21 mouse cellular contexts compared by ENCODE assay signal in the genomic region with DNA sequence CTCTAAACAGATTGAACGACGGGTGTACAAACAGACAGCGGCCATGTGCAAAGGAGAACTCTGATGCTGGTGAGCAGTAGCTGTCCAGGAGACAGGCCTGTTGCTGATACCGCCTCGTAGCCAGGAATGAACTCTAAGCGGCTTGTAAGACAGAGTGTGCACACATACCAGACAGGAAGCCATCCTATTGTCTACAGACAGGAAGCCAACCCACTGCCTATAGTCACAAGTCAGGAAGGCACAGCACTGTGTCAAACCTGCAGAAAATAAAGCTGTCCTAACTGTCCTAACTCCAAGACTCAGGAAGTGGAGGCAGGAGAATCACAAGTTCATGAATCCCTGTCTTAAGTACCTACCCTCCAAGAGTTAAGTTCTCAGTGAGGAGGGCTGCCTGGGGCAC. TPM values are rescaled to one million over a fixed set of nuclear protein-coding genes. Genes with fewer than 3 reads are reported as not detected.
A peak's percentile ranks its signal among the peaks of the same experiment; 100 is the strongest.
DNase-seq lines count a peak whose midpoint lies in the region; ATAC-seq and TF ChIP-seq lines count a peak whose summit lies in the region.
"Had no signal": no experiment of that assay in that cellular context is flagged by ENCODE, and none has a peak within 500 bp of the region (broad histone marks: within the 10 kb centered on the region; RNA-seq: fewer than 3 reads in every experiment).

No protein-coding gene starts in this region.

- no peak for TF ChIP-seq CTCF in kidney, postnatal 0 days (IDR thresholded peaks at IDR 0.05; ENCODE audit: low read depth)
- TF ChIP-seq CTCF in kidney, adult 2 months (conservative IDR thresholded peaks at IDR 0.05; ENCODE audit: insufficient read depth, insufficient read length, low read depth, low read length), result no peak
- TF ChIP-seq CTCF in lung, embryonic 14.5 days (IDR thresholded peaks at IDR 0.05; ENCODE audit: low read depth), result no peak

- no peaks in the 10 kb centered on the region for H3K9me3 ChIP-seq in heart, embryonic 12.5 days (replicated peaks)
- no peaks in the 10 kb centered on the region for H3K9me3 ChIP-seq in heart, embryonic 16.5 days (replicated peaks; ENCODE audit: control insufficient read depth, low read length)
- H3K9me3 ChIP-seq in heart, embryonic 11.5 days (replicated peaks; ENCODE audit: control insufficient read depth, low read length), result no peaks in the 10 kb centered on the region
- H3K9me3 ChIP-seq in kidney, postnatal 0 days (replicated peaks; ENCODE audit: low read length), result no peaks in the 10 kb centered on the region
- no peaks in the 10 kb centered on the region for H3K9me3 ChIP-seq in lung, embryonic 14.5 days (ENCODE audit: low read depth, low read length)
- H3K9me3 ChIP-seq: embryonic facial prominence, embryonic 10.5 days; forebrain, embryonic 13.5 days; G1E; hindbrain, embryonic 13.5 days had no signal

- 61% methylated on average over 6 of the region's 6 CpGs for WGBS in heart, embryonic 12.5 days
- WGBS in heart, embryonic 16.5 days, result 50% methylated on average over 6 of the region's 6 CpGs
- 62% methylated on average over 6 of the region's 6 CpGs for WGBS in heart, embryonic 11.5 days (ENCODE audit: insufficient replicate concordance)
- WGBS in kidney, postnatal 0 days, result 70% methylated on average over 6 of the region's 6 CpGs
- WGBS in kidney, adult 2 months, result 69% methylated on average over 6 of the region's 6 CpGs
- WGBS in lung, embryonic 14.5 days, result 60% methylated on average over 6 of the region's 6 CpGs

- no peak overlapping the region for H3K4me3 ChIP-seq in heart, embryonic 12.5 days
- H3K4me3 ChIP-seq in heart, embryonic 16.5 days (ENCODE audit: low read length), result no peak overlapping the region
- H3K4me3 ChIP-seq in heart, embryonic 11.5 days (ENCODE audit: low read depth, low read length), result no peak overlapping the region
- no peak overlapping the region for H3K4me3 ChIP-seq in kidney, postnatal 0 days (replicated peaks; ENCODE audit: low read depth, low read length)
- H3K4me3 ChIP-seq in kidney, adult 2 months (ENCODE audit: insufficient read depth, low read depth, low read length), result no peak overlapping the region
- no peak overlapping the region for H3K4me3 ChIP-seq in lung, embryonic 14.5 days (ENCODE audit: low read depth, low read length)
- H3K4me3 ChIP-seq: embryonic facial prominence, embryonic 10.5 days; forebrain, embryonic 13.5 days; hindbrain, embryonic 13.5 days had no signal

- no peaks in the 10 kb centered on the region for H3K4me1 ChIP-seq in heart, embryonic 12.5 days (replicated peaks)
- H3K4me1 ChIP-seq in heart, embryonic 16.5 days (ENCODE audit: control insufficient read depth, insufficient read depth, low read length), result no peaks in the 10 kb centered on the region
- no peaks in the 10 kb centered on the region for H3K4me1 ChIP-seq in heart, embryonic 11.5 days (ENCODE audit: control insufficient read depth, insufficient read depth, low read length)
- H3K4me1 ChIP-seq in kidney, postnatal 0 days (replicated peaks; ENCODE audit: insufficient read depth, low read length), result no peaks in the 10 kb centered on the region
- H3K4me1 ChIP-seq in kidney, adult 2 months (ENCODE audit: control insufficient read depth, insufficient read depth, low read length), result no peaks in the 10 kb centered on the region
- H3K4me1 ChIP-seq in lung, embryonic 14.5 days (ENCODE audit: insufficient read depth), result no peaks in the 10 kb centered on the region

- ATAC-seq in heart, embryonic 12.5 days (ENCODE audit: insufficient number of reproducible peaks, low FRiP score), result peak; percentile 73
- peak; percentile 63; the same call in 1 of the 2 replicates for ATAC-seq in heart, embryonic 16.5 days (replicated peaks; ENCODE audit: extremely low read depth, insufficient read depth, low FRiP score)
- ATAC-seq in heart, embryonic 11.5 days (replicated peaks; ENCODE audit: insufficient number of reproducible peaks, low FRiP score, low TSS enrichment), result no peak
- no peak for ATAC-seq in kidney, postnatal 0 days (replicated peaks; ENCODE audit: low FRiP score, low read depth)
- no peak for ATAC-seq in lung, embryonic 14.5 days (ENCODE audit: insufficient read depth)
- ATAC-seq: CD4-positive, CD25-positive, alpha-beta regulatory T cell, adult 4 months; forebrain, embryonic 13.5 days; forebrain, postnatal 0 days; hindbrain, postnatal 0 days had no signal

- H3K4me2 ChIP-seq in heart, embryonic 12.5 days, result no peak overlapping the region
- no peak overlapping the region for H3K4me2 ChIP-seq in heart, embryonic 16.5 days (ENCODE audit: low read depth, low read length)
- no peak overlapping the region for H3K4me2 ChIP-seq in heart, embryonic 11.5 days
- no peak overlapping the region for H3K4me2 ChIP-seq in kidney, postnatal 0 days (ENCODE audit: low read length)
- no peak overlapping the region for H3K4me2 ChIP-seq in lung, embryonic 14.5 days
- H3K4me2 ChIP-seq: forebrain, embryonic 13.5 days; hindbrain, embryonic 13.5 days had no signal

- no peak for DNase-seq in heart, adult 11 months
- peak; percentile 47 for DNase-seq in kidney, postnatal 0 days (ENCODE audit: low spot score)
- DNase-seq in kidney, adult 2 months, result no peak
- peak; percentile 36 for DNase-seq in lung, embryonic 14.5 days
- no peak for DNase-seq in lung, postnatal 10 days
- DNase-seq: adrenal gland, adult 8-10 months; adrenal gland, postnatal 36 days; B cell, adult 2 months; cerebellum, adult 2 months; cerebellum, postnatal 10 days; forebrain, postnatal 0 days; gastrocnemius, postnatal 14 days had no signal

- no peak overlapping the region for H3K9ac ChIP-seq in heart, embryonic 12.5 days
- no peak overlapping the region for H3K9ac ChIP-seq in heart, embryonic 16.5 days (ENCODE audit: low read length)
- no peak overlapping the region for H3K9ac ChIP-seq in heart, embryonic 11.5 days (ENCODE audit: low read depth, low read length)
- no peak overlapping the region for H3K9ac ChIP-seq in kidney, postnatal 0 days (ENCODE audit: low read depth, low read length)
- no peak overlapping the region for H3K9ac ChIP-seq in lung, embryonic 14.5 days
- H3K9ac ChIP-seq: forebrain, embryonic 13.5 days; forebrain, postnatal 0 days; hindbrain, embryonic 13.5 days had no signal

- H3K27ac ChIP-seq in heart, embryonic 12.5 days (ENCODE audit: poor library complexity, severe bottlenecking), result no peak overlapping the region
- peak overlapping the region; percentile 36; the same call in 1 of the 2 replicates for H3K27ac ChIP-seq in heart, embryonic 16.5 days (ENCODE audit: low read length)
- no peak overlapping the region for H3K27ac ChIP-seq in heart, embryonic 11.5 days (ENCODE audit: low read depth, low read length)
- no peak overlapping the region for H3K27ac ChIP-seq in kidney, postnatal 0 days
- H3K27ac ChIP-seq in kidney, adult 2 months (ENCODE audit: insufficient read depth, low read depth, low read length), result no peak overlapping the region
- H3K27ac ChIP-seq in lung, embryonic 14.5 days (ENCODE audit: low read depth), result peak overlapping the region; percentile 42; the same call in 1 of the 2 replicates
- H3K27ac ChIP-seq: embryonic facial prominence, embryonic 10.5 days; forebrain, embryonic 13.5 days; hindbrain, embryonic 13.5 days; hindbrain, postnatal 0 days had no signal

- H3K36me3 ChIP-seq in heart, embryonic 12.5 days, result no peaks in the 10 kb centered on the region
- no peaks in the 10 kb centered on the region for H3K36me3 ChIP-seq in heart, embryonic 16.5 days (ENCODE audit: control insufficient read depth, insufficient read depth)
- H3K36me3 ChIP-seq in heart, embryonic 11.5 days (ENCODE audit: control insufficient read depth, insufficient read depth, low read length), result no peaks in the 10 kb centered on the region
- H3K36me3 ChIP-seq in kidney, postnatal 0 days (ENCODE audit: insufficient read depth, low read length), result no peaks in the 10 kb centered on the region
- no peaks in the 10 kb centered on the region for H3K36me3 ChIP-seq in kidney, adult 2 months (ENCODE audit: control insufficient read depth, insufficient read depth, low read length)
- H3K36me3 ChIP-seq in lung, embryonic 14.5 days (ENCODE audit: insufficient read depth), result no peaks in the 10 kb centered on the region
- H3K36me3 ChIP-seq: embryonic facial prominence, embryonic 10.5 days; G1E; hindbrain, embryonic 13.5 days had no signal

- H3K27me3 ChIP-seq in heart, embryonic 12.5 days (replicated peaks), result peaks cover 5% of the 10 kb centered on the region
- H3K27me3 ChIP-seq in heart, embryonic 16.5 days (ENCODE audit: control insufficient read depth, insufficient read depth, low read length), result no peaks in the 10 kb centered on the region
- H3K27me3 ChIP-seq in heart, embryonic 11.5 days (ENCODE audit: control insufficient read depth, insufficient read depth, low read length), result no peaks in the 10 kb centered on the region
- peaks cover 22% of the 10 kb centered on the region; the same call in 1 of the 2 replicates for H3K27me3 ChIP-seq in kidney, postnatal 0 days (ENCODE audit: insufficient read depth, low read length)
- no peaks in the 10 kb centered on the region for H3K27me3 ChIP-seq in kidney, adult 2 months (replicated peaks; ENCODE audit: control insufficient read depth, insufficient read depth, low read length)
- H3K27me3 ChIP-seq in lung, embryonic 14.5 days (ENCODE audit: insufficient read depth, low read length), result 0 out of 2 replicates have a peak, but pooled peaks cover 3% of the 10 kb centered on the region

- TF ChIP-seq POLR2A in kidney, adult 2 months (IDR thresholded peaks at IDR 0.05; ENCODE audit: low read depth, low read length), result no peak

RNA-seq across cellular contexts. Expression of a gene that starts 47.1 kb away (rescaled TPM):
- polyA plus RNA-seq in heart, embryonic 12.5 days (2016; fragmentation: Nextera tagmentation; extraction: Ambion mirVana), result not detected in 2 replicates
- polyA plus RNA-seq in heart, embryonic 16.5 days (2015; fragmentation: Nextera tagmentation; extraction: Ambion mirVana), result not detected in 2 replicates
- not detected in 2 replicates for polyA plus RNA-seq in heart, embryonic 11.5 days (2014; fragmentation: Nextera tagmentation; extraction: Ambion mirVana)
- not detected in 2 replicates for polyA plus RNA-seq in kidney, postnatal 0 days (2015; fragmentation: Nextera tagmentation; extraction: Ambion mirVana)
- polyA plus RNA-seq in kidney, adult 2 months (2012; rRNA removed), result 0.05 and 0.07 TPM in 2 replicates
- polyA plus RNA-seq in lung, embryonic 14.5 days (2014; fragmentation: Nextera tagmentation; extraction: Ambion mirVana), result not detected in 2 replicates
- polyA plus RNA-seq: CD4-positive, CD25-positive, alpha-beta regulatory T cell, adult 4 months had no signal

Comparison
In these comparisons a context has a peak if more than half of its experiments do, and no peak if none do; other contexts are left out.
1. ATAC-seq: peak in heart, embryonic 12.5 days (single experiment) and heart, embryonic 16.5 days (single experiment); none in heart, embryonic 11.5 days (single experiment), kidney, postnatal 0 days (single experiment) and lung, embryonic 14.5 days (single experiment).
2. H3K27ac ChIP-seq: peak in heart, embryonic 16.5 days (single experiment) and lung, embryonic 14.5 days (single experiment); none in heart, embryonic 12.5 days (single experiment), heart, embryonic 11.5 days (single experiment), kidney, postnatal 0 days (single experiment) and kidney, adult 2 months (single experiment).
3. DNase-seq: peak in kidney, postnatal 0 days (single experiment) and lung, embryonic 14.5 days (single experiment); none in heart, adult 11 months (single experiment), kidney, adult 2 months (single experiment) and lung, postnatal 10 days (single experiment).